Mouse (Mus musculus): ENCODE measurements around the gene Ahnak.

- TF ChIP-seq CTCF (IDR thresholded peaks at IDR 0.05; ENCODE audit: low read depth, low read length), result no peak
- no peak for TF ChIP-seq POLR2A (IDR thresholded peaks at IDR 0.05; ENCODE audit: extremely low read depth, insufficient read depth, low read length)
Measured at GRCm38 (mm10) chr19:9112043-9112442, 123.0 kb downstream of the Ahnak start.
